Mouse (Mus musculus) cortical plate, adult 2 months (tissue): ENCODE results near the gene Ap4m1.

Source experiments
- CTCF ChIP-seq: fragments of 200-500 bp; IDR thresholded peaks from 2 replicates; pipeline ENCODE4 v1.5.1; 2011; ENCODE audit warnings: mild to moderate bottlenecking, control low read depth, low read length; ENCODE audit not compliant: insufficient read depth; ENCODE audit errors: extremely low read depth
- POLR2A ChIP-seq: fragments of 200-500 bp; IDR thresholded peaks from 2 replicates; pipeline ENCODE4 v1.6.1; 2011; ENCODE audit warnings: mild to moderate bottlenecking, low read length, control low read depth; ENCODE audit not compliant: insufficient read depth; ENCODE audit errors: extremely low read depth

DNA sequence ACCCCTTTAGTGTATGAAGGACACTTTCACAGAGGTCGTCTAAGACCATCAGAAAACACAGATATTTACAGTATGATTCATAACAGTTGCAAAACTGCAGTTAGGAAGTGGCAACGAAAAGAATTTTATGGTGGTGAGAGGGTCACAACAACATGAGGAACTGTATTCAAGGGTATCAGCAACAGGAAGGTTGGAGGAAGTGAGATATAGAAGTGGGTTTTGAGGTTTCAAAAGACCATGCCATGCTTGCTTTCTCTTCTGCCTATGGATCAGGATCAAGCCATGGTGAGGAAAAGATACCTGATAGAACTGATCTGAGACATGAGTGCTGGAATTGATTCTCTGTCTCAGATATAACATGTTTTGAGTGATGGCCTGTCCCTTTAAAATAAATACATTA is 55.6 kb downstream of the Ap4m1 start:
- no peak for TF ChIP-seq POLR2A
- no peak for TF ChIP-seq CTCF
